Mouse (Mus musculus) liver, embryonic 14.5 days (tissue): Measurements from ENCODE around the gene Syvn1. TPM values are rescaled to one million over a fixed set of nuclear protein-coding genes. Genes with fewer than 3 reads are reported as not detected.
A peak's percentile ranks its signal among the peaks of the same experiment; 100 is the strongest.

Experiments used
- ATAC-seq: fragments of 200-750 bp; cut with Nextera tagmentation; 2 replicates; pipeline ENCODE4 v1.8.0; 2017; ENCODE audit warnings: moderate number of reproducible peaks, mild to moderate bottlenecking, moderate library complexity; ENCODE audit not compliant: insufficient read depth
- DNase-seq, 3 experiments: peaks; one replicate each; pipeline ENCODE4 v3.0.0-alpha.2; 2012 to 2013; ENCODE audit warnings: low read depth in 3 of 3, low spot score in 3 of 3
- H3K27ac ChIP-seq: fragments of 300-500 bp; sonication (generic); 2 replicates; pipeline ENCODE4 v1.5.1; 2014; ENCODE audit warnings: moderate library complexity, mild to moderate bottlenecking, control low read depth, inconsistent platforms
- H3K27me3 ChIP-seq: fragments of 300-500 bp; sonication (generic); 2 replicates; pipeline ENCODE4 v1.6.1; 2014; ENCODE audit warnings: mild to moderate bottlenecking, low read length, moderate library complexity; ENCODE audit not compliant: control insufficient read depth, insufficient read depth
- H3K36me3 ChIP-seq: fragments of 300-500 bp; sonication (generic); replicated peaks from 2 replicates; pipeline ENCODE4 v1.6.1; 2014; ENCODE audit warnings: low read depth; ENCODE audit not compliant: control insufficient read depth, insufficient read depth
- H3K4me1 ChIP-seq, 2 experiments: fragments of 200-500 bp in 1 of 2; fragments of 300-500 bp in 1 of 2; sonication (generic) in 1 of 2; replicated peaks; 2 replicates each; pipeline ENCODE4 v1.6.1; 2012 to 2014; ENCODE audit warnings: antibody characterized with exemption in 1 of 2, inconsistent platforms in 1 of 2, low read length in 1 of 2; ENCODE audit not compliant: control insufficient read depth in 2 of 2, insufficient read depth in 2 of 2
- H3K4me2 ChIP-seq: fragments of 300-500 bp; sonication (generic); 2 replicates; pipeline ENCODE4 v1.6.1; 2014; ENCODE audit warnings: low read depth, mild to moderate bottlenecking, control low read depth, moderate library complexity
- H3K4me3 ChIP-seq, 2 experiments: fragments of 200-500 bp in 1 of 2; fragments of 300-500 bp in 1 of 2; sonication (generic) in 1 of 2; 2 replicates each; pipeline ENCODE4 v1.5.1; 2012 to 2014; ENCODE audit warnings: low read depth in 2 of 2, low read length in 2 of 2, mild to moderate bottlenecking in 2 of 2, control low read depth in 1 of 2, inconsistent platforms in 1 of 2, moderate library complexity in 1 of 2; ENCODE audit not compliant: insufficient read depth in 1 of 2
- H3K9ac ChIP-seq: fragments of 300-500 bp; sonication (generic); replicated peaks from 2 replicates; pipeline ENCODE4 v1.6.1; 2014; ENCODE audit warnings: mild to moderate bottlenecking, control low read depth, moderate library complexity
- H3K9me3 ChIP-seq: fragments of 300-500 bp; sonication (generic); 2 replicates; pipeline ENCODE4 v1.6.1; 2016; ENCODE audit warnings: low read length, mixed read lengths; ENCODE audit not compliant: control insufficient read depth
- CTCF ChIP-seq: IDR thresholded peaks from 2 replicates; pipeline ENCODE4 v1.5.1; 2016; ENCODE audit warnings: antibody characterized with exemption, low read depth, control low read depth
- EP300 ChIP-seq: IDR thresholded peaks from 2 replicates; pipeline ENCODE4 v1.6.1; 2016; ENCODE audit warnings: antibody characterized with exemption, low read depth
- WGBS: fragments of 180-500 bp; shearing (Covaris S2); extraction: QIAGEN DNeasy Blood & Tissue Kit; methylation state at CpG from one replicate; pipeline ENCODE4 v1.1.7; 2014; ENCODE audit not compliant: insufficient replicate concordance; 5-methylcytosine and 5-hydroxymethylcytosine counted together
- polyA plus RNA-seq, 2 experiments: library from polyadenylated mRNA; depleted of rRNA in 1 of 2; stranded (reverse) in 1 of 2; unstranded in 1 of 2; fragments of >200 nt; fragmentation: Nextera tagmentation in 1 of 2; extraction: Ambion mirVana in 1 of 2; gene quantifications; 2 replicates each; pipeline versions ENCODE4 v1.2.1 to v1.2.3; 2012 to 2014

Gene Syvn1
- polyA plus RNA-seq, 2 experiments: 9.7 to 11.5 TPM

- Histone ChIP-seq H3K27me3 (no peaks in the 10 kb centered on the region), H3K4me2 (peak overlapping the region; percentile 57), H3K9me3 (no peaks in the 10 kb centered on the region), H3K4me3 (peak overlapping the region; percentile 30 to 33), H3K27ac (peak overlapping the region; percentile 58), H3K4me1 (peaks cover 23 to 43% of the 10 kb centered on the region in 2 experiments), H3K36me3 (no peaks in the 10 kb centered on the region), H3K9ac (peak overlapping the region; percentile 47)
- 20% methylated on average over 15 of the region's 15 CpGs for WGBS
- DNase-seq (peak; percentile 82 to 85 (median 82)), ATAC-seq (peak; percentile 33)
- peak; percentile 34; the same call in 1 of the 2 replicates for TF ChIP-seq EP300
- peak; percentile 98 for TF ChIP-seq CTCF
These were observed 28.0 kb upstream of the Syvn1 start for GRCm38 (mm10) chr19:6018142-6019089.

DNA sequence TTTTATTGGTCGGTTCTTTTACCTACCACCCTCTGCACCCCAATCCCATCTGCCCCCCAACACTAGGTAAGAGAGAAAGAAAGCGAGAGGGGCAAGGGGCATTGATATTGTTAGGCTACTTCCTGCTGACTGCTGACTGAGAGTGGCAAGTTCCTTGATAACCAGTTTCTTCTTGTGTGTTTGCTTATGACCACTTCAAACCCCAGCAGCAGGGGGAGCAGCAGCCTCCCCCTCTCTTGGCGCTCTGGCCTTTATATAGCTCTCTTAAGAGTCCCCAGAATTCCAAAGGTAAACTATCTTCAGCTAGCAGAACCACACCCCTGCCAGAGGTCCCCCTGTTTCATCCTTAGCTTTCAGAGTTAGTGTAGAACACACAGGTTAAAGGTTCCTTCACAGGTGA is 26.1 kb upstream of the Syvn1 start:
- Histone ChIP-seq H3K27ac (no peak overlapping the region), H3K9me3 (no peaks in the 10 kb centered on the region), H3K4me2 (no peak overlapping the region), H3K36me3 (no peaks in the 10 kb centered on the region), H3K27me3 (no peaks in the 10 kb centered on the region), H3K9ac (0 out of 2 replicates have a peak overlapping the region, but pooled peaks have one; percentile 13), H3K4me3 (no peak overlapping the region), H3K4me1 (peaks cover 16 to 30% of the 10 kb centered on the region in 2 experiments)
- ATAC-seq (no peak), DNase-seq (no peak)
- 24% methylated on average over 3 of the region's 3 CpGs for WGBS
- TF ChIP-seq CTCF (peak; percentile 29; the same call in 1 of the 2 replicates), EP300 (no peak)

- 69% methylated on average over 8 of the region's 8 CpGs for WGBS
- Histone ChIP-seq H3K9ac (no peak overlapping the region), H3K27ac (no peak overlapping the region), H3K4me2 (no peak overlapping the region), H3K4me1 (peaks cover 5 to 12% of the 10 kb centered on the region in 2 experiments), H3K9me3 (no peaks in the 10 kb centered on the region), H3K4me3 (no peak overlapping the region), H3K27me3 (no peaks in the 10 kb centered on the region), H3K36me3 (no peaks in the 10 kb centered on the region)
- DNase-seq: no peak
- no peak for ATAC-seq
- TF ChIP-seq CTCF: no peak
- TF ChIP-seq EP300: no peak
These were observed 23.3 kb upstream of the Syvn1 start for GRCm38 (mm10) chr19:6023059-6023458.

DNA sequence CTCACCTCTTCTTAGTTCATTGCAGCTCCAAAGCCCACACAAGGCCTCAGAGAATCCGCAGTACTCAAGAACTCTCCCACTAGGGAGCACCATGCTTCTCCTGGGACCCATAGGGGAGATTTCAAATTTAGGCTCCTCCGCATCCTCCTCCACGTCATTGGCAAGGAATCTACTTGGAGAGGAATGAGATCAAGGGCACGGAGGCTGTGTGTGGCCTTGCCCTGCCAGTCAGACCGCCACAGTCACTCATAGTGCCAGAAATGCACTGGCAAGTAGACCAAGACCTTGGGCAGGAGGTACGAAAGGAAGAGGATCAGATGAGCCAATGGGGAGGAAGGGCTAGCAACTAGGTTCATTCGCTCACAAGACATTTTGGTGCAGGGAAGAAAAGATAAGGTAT is 22.4 kb upstream of the Syvn1 start:
- WGBS: 63% methylated on average over 7 of the region's 7 CpGs
- Histone ChIP-seq H3K27ac (no peak overlapping the region), H3K27me3 (no peaks in the 10 kb centered on the region), H3K4me2 (no peak overlapping the region), H3K9me3 (no peaks in the 10 kb centered on the region), H3K4me1 (peaks cover 0 to 6% of the 10 kb centered on the region in 2 experiments; a peak in 3 of 4 replicates), H3K4me3 (no peak overlapping the region), H3K9ac (no peak overlapping the region), H3K36me3 (no peaks in the 10 kb centered on the region)
- DNase-seq: no peak
- no peak for ATAC-seq
- no peak for TF ChIP-seq CTCF
- TF ChIP-seq EP300: no peak

DNA sequence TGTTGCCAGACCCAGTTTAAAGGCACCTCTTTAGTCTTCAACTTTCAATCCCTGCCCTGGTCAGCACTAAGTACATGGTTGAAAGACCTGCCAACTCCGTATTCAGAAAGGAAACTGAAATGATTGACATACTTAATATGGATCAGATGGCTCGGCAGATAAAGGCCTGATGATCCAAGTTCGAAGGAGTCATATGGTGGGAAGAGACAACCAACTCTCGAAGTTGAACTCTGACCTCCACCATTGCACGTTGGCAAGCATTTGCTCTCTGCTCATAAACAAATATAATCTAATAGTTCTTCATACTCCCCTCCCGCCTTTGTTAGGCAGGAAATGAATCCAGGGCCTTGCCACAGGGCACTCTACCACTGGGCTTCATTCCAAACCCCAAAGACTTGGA is 17.4 kb upstream of the Syvn1 start:
- Histone ChIP-seq H3K4me3 (no peak overlapping the region), H3K4me1 (0 out of 4 replicates have a peak, but pooled peaks cover 0 to 2% of the 10 kb centered on the region in 2 experiments), H3K27me3 (no peaks in the 10 kb centered on the region), H3K4me2 (no peak overlapping the region), H3K36me3 (no peaks in the 10 kb centered on the region), H3K9me3 (no peaks in the 10 kb centered on the region), H3K9ac (no peak overlapping the region), H3K27ac (no peak overlapping the region)
- DNase-seq (no peak), ATAC-seq (no peak)
- WGBS: 67% methylated on average over 6 of the region's 6 CpGs
- TF ChIP-seq EP300 (no peak), CTCF (no peak)
